Mouse (Mus musculus) ES-E14 (cell line): ENCODE results near the gene Plce1.
"Not testable (repeated sequence)": the region's sequence is repeated elsewhere in the genome, so short reads cannot be mapped to it uniquely, and the experiment has no call there.

Experiments used
- CHD2 ChIP-seq: IDR thresholded peaks from 2 replicates; pipeline ENCODE4 v1.6.1; 2014; ENCODE audit warnings: mild to moderate bottlenecking, low read depth, low read length, inconsistent platforms
- HCFC1 ChIP-seq: IDR thresholded peaks from 2 replicates; pipeline ENCODE4 v1.6.1; 2012; ENCODE audit warnings: low read length, inconsistent platforms, borderline replicate concordance; ENCODE audit not compliant: insufficient read depth
- MAFK ChIP-seq: IDR thresholded peaks from 2 replicates; pipeline ENCODE4 v1.6.1; 2014; ENCODE audit warnings: mild to moderate bottlenecking, low read depth, low read length, inconsistent platforms; ENCODE audit not compliant: insufficient read depth

GRCm38 (mm10) chr19:38642515-38642914 lies 161.6 kb downstream of the Plce1 start:
- not testable (repeated sequence) for TF ChIP-seq CHD2, HCFC1, MAFK
